Mouse (Mus musculus) granulocyte monocyte progenitor cell, adult 5-6 weeks (primary cell): ENCODE data around the gene Rtn4r. TPM values are rescaled to one million over a fixed set of nuclear protein-coding genes. Genes with fewer than 3 reads are reported as not detected.

Experiments
- ATAC-seq: replicated peaks from 2 replicates; pipeline ENCODE4 v1.8.0; 2016; ENCODE audit warnings: mild to moderate bottlenecking, moderate TSS enrichment, inconsistent platforms; ENCODE audit not compliant: poor library complexity, severe bottlenecking
- total RNA-seq, 2 experiments: library from RNA; stranded (forward) in 1 of 2; stranded (reverse) in 1 of 2; fragments of 200-712, 200-1000 nt in 1 of 2; fragments of >200 nt in 1 of 2; fragmentation: Nextera tagmentation in 1 of 2; gene quantifications; 2 replicates each; pipeline ENCODE4 v1.2.3; 2014 to 2017

The Rtn4r gene
- total RNA-seq, 2 experiments from 2014 or later, result 2.9 to 4.5 TPM

DNA sequence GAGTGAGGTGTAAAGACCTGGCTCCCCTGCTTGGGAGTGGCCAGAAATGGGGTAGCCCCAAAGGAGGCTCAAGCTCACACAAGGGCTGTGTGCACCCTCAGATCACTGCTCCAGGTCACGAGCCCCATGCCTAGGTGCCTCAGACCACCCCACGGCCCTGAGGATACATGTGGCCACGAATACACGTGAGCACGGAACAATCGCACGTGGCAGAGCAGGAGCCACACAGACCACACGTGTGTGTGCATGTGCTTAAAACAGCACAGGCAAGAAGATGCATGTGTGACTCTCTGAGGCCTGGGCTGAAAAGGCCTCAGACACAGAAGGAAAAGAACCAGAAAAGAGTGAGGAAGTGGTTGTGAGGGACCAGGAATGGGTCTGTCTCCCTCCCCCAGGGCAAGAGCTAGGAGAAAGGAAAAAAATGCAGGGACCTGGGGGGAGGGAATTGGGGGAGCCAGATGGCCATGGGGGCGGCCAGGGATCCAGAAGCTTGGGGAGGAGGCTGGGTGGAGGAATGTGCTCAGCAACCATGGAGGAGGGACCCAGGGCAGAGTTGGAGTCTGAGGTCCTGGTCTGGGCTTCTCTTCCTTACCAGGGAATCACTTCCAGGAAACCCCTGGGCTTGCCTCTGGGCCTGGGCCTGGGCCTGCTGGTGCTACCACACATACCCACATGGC lies 25.5 kb downstream of the Rtn4r start:
- ATAC-seq, result no peak

DNA sequence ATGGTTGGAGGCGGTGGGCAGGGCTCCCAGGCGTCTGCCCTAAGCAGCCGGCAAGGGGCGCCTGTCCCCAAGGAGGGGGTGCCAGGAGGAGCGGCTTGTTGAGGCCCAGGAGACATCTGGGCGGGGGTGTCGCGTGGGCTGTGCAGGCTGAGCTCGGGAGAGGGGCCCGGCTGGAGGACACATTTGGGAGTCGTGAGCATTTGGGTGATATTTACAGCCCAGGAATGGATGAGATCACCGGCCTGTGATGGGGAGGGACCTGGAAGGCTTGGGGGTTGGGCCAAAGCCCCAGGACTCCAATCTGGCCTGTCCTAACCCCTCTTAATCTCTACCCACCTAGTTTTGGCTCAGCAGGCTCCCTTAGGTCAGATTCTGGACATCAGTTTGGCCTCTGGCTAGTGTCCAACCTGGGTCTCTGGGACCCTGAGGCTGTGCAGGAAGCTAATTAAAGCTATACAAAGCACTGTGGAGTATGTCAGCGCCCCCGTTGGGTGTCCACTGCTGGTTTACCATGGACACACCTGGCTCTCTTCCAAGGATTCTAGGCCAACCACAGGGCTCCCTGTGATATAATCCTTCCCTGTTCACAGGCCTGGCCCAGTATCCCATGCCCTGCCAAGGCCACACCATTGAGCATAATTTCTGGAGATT lies 27.2 kb downstream of the Rtn4r start:
- no peak for ATAC-seq

DNA sequence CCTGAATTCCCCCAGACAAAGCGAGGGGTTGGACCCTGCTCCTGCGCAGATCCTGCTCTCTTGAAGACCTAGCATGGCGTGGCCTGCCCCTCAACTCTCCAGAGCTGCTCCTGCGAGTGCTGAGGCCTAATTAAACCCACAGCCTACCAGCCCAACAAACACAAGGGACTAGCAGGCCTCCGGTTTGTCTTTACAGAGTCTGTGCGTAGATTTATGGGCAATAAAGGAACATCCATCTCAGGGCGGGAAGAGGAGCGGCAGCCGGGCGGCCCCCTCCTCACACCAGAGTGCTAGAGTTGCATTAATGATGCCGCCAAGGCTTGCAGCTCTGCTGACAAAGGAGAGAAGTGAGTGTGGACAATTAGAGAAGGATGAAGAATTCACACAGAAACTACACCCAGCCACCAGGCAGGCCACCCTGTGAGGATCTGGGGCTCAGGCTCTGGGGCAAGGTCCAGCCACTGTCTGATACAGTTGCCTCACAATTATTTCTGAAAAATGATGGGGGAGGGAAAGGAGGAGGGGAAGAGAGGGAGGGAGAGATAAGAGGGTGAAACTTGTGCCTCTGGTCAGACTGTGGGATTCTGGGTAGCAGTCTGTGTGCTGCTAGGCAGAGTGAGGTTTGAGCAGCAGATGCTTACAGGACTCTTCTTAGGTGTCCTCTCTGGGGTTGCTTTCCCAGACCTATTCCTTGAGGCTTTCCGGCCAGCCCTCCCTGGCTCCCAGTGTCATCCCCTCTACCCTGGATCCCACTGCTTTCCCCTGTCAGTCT lies 29.3 kb downstream of the Rtn4r start:
- no peak for ATAC-seq

DNA sequence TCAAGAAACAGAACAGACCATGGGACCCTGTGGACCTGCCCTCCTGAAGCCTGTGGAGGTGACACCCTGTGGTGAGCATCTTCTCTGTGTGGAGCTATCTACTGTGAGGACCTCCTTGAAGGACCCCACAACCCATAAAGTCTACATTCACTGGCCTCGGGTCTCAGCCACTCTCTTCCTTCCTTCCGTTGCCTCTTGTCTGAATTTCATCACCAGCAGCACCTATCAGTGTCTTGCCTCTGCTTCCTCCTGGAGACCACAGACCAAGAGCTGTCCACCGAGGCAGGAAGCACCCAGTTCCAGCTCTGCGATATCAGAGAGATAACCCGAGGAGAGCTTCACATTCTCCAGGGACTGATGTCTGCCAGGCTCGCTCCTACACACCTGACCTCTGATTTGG lies 31.8 kb downstream of the Rtn4r start:
- ATAC-seq, result peak; percentile 78

DNA sequence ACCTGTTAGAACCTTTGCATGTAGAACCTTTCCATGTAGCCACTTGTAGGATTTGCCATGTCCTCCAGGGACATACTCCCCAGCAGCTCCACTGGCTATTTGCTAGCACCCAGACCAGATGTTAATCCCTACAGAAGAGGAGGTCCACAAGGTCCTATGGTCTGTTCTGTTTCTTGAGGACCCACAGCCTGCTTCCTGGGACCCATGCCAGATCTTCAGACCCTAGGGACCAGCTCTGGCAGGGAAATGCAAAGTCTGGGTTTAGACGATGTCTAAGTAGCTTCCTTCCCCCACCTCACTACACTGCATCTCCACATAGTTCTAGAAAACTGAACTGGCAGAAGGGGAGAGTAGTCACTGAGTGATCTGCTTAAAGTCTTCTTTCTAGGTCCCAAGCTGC lies 32.3 kb downstream of the Rtn4r start:
- ATAC-seq, result no peak

DNA sequence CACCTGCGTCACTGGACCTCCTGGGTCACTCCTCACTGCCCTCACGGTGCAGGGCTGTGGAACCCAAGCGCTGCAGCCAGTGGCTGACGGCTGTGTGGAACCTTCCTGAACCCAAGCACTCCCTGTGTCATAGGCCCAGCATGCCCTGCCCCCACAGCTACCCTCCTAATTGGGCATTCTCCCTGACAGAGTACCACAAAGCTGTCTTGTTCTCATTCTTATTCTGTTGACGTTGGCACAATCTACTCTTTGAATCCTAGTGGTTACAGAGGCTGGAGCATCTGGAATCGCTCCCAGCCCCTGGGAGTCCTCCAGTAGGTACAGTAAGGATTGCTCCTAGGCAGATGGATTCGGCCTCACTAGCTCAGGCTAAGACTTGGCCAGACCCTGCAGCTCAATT lies 33.1 kb downstream of the Rtn4r start:
- ATAC-seq, result no peak

DNA sequence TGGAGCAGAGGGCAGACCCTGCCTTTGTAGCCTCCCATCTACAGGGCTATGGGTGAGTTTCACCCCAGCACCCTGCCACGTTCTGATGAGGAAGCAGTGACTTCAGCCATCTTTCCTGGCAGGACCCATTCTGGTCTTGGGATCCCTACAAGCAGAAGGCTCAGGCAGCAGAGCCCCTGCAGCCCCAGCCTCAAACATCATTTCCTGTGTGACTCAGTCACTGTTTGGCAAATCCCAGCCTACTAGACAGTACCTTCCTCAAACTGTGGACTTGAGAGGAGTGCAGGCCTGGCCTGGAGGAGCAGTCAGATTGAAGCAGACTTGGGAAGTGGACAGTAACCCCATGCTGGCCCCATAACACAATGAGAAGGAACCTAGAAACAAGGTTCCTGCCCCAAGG lies 33.7 kb downstream of the Rtn4r start:
- ATAC-seq, result peak; percentile 70

DNA sequence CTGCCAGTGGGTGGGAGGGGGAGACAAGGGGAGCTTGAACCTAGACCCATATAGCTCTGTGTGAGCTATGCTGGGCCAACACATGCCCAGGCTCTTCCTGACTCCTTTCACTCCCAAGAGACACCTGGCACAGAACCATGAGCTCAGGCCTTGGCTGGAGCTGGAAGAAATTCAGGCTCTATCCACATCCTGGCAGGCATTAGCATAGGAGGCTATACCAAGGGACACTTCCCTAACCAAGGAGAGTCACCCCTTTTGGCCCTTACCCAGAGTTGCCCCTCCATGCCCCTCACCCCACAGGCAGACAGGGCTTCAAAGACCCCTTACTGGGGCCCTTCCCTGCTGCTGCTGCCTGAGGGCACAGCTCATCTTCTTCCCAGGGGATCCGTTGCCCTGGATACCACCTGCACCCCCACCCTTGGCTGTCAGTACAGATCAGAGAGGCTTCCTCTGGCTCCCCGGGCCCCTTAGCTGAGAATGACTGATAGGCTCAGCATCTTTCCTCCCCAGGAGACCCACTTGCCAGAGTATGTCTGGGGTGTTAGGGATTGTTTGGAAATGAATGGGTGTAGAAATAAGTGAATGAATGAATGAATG lies 37.3 kb downstream of the Rtn4r start:
- no peak for ATAC-seq

DNA sequence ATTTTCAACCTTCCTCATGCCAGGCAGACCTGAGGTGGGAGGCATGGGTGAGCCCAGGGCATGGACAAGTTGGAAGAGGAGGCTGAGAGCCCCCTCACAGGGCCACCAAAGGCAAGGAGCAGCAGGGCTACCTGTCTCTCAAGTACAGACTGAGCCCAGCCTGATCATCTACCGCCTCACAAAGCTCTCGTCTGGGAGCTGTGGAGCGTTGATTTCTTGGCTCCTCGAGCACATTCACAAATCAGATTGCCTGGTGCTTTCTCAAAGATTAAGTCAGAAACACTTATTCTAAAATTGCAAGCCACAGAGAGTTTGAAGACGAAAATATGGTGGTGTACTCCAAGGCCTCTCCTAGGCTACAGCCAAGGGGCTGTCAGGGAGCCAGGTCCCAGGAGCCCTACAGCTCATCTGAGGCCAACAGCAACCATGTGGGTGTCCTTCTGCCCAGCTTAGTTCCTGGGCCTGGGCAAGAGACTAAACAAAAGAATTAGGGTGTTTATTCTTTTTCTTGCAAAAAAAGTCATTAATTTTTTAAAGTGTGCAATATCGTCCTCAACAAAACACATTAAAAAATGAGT lies 39.3 kb downstream of the Rtn4r start:
- ATAC-seq, result no peak

DNA sequence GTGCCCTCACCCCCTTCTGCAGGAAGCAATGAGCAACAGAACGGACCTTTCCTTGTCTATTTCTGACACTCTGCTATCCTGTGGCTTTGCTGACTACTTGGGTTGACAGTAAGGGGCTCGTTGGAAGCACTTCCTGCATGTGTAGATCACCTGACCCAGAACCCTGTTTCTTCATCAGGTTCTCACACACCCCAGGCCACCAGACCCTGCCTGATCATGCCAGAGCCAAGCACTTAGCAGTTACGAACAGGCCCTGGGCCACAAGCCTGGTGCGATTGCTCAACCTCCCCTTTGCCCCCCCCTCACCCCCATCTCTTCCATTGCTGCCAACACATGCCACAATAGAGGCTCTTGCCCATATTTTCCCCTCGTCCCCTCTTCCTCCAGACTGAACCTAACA lies 41.7 kb downstream of the Rtn4r start:
- ATAC-seq, result peak; percentile 82

DNA sequence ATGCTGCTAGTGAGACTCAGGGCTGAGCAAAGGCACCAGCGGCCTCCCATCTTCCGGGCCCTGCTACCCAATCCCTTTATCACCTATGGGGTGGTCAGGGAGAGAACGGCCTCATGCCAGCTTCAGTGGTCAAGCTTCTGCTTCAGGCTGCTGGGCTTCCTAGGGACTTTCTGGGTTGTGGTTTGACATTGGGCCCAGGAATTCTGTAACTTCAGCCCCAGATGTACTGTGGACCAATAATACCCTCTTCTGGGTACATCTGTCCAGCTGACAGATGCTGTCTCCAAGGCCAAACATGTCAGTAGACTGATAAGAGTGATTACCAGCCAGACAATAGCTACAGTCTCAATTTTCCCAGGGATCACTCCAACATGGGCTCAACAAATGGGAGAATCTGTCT lies 42.3 kb downstream of the Rtn4r start:
- ATAC-seq, result no peak

DNA sequence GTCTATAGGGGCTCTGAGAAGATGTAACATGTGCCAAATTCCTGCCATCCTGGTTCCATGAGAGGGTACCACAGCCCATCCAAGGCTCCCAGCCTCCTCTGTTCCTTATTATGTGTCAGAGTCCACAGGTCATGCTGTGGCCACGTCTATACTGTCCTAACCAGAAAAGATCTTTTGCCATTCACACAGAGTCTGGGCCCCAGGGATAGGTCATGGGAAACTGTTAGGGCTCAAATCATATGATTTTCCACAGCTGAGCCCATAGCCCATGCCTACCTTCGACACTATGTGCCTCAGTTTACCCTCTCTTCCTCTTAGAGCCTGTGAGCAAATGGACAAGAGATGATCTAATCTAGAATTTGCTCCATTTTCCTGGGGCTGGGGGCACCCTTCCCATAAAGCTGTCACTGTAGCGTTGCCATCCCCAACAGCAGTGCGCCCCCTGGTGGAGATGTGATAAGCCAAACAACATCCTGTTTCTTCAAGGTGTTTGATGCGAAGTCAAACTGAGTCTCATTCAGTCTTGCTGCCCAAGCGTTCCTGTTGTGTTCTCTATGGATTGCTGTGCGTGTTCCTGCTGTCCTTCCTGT lies 44.9 kb downstream of the Rtn4r start:
- peak; percentile 32 for ATAC-seq

DNA sequence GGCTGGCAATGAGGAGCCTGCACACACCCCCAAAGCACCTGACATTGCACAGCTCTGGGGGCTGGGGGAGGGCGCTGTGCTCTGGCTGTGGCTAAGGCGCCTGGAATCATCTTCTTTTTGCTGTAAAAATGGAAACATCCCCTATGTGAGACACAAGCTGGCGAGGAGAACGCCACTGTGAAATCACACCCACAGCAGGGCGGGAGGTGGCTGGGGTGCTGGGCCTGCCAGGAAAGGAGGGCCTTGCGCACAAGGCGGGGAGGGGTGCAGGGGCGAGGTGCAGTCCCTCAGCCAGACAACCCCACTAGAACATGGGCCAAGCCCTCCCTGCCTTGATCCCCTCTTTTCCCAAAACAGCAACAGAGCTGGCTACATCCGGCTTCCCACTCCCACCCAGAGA lies 45.8 kb downstream of the Rtn4r start:
- ATAC-seq, result no peak

DNA sequence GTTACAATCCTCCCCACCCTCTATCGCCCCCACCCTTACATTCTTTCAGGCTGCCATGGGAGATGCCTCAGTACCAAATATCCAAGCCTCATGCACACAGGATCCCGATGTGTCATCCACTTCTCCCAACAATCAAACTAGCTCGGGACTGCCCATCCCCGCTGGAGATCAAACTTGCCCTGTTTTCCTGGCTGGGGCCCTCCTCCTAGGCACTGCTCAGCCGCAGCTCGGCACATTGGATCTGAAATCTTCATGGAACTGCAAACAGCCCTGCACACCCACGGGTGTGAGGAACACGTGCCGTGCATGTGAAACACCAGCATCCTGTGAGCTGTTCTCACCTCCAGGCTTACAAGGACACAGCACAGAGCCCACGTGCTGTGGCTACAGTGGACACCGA lies 46.3 kb downstream of the Rtn4r start:
- no peak for ATAC-seq

DNA sequence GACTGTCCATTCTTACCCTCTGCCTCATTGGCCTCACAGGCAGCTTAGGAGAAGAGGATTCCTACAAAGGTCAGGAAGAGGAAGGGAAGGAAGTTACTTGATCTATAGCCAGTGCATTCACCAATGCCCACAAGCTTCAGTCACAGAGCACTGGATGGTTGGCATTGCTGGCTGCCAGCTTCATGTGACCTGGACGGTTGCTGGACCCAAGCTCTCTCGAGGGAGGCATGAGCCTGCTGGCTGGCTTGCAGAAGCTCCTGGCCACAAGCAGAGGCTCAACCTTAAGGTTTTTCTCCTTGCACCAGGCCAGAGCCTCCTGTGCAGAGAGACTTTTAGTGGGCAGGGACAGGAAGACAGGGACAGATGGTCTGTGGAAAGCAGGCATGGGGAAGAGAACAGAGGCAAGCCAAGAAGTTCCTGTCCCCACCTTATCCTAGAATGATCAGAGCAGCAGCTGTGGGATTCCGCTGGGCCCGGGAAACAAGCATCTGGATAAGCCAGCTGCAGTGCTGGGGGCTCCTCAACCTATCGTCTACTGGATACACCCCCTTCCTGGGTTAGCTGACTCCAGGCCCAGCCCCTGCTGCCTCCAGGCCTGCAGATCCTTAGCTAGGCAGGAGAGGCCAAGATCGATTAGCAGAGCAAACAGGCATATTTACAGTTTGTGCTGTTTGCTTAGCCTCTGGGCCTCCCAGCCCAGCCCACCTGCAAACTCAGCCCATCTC lies 48.5 kb downstream of the Rtn4r start:
- peak; percentile 29 for ATAC-seq

DNA sequence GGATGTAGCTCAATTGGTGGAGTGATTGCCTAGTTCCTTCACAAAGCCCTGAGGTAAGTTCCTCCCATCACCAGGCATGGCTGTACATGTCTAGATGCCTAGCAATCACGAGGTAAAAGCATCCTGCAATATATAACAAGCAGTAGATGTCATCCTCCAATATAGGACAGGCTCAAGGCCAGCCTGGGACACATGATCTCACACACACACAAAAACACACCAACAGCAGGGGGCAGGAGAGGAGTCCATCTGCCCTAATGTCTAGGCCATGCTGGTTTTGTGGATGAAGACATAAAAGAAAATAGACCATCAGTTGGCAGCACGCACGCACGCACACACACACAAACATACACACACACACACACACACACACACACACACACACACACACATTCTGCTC lies 49.3 kb downstream of the Rtn4r start:
- ATAC-seq, result no peak

DNA sequence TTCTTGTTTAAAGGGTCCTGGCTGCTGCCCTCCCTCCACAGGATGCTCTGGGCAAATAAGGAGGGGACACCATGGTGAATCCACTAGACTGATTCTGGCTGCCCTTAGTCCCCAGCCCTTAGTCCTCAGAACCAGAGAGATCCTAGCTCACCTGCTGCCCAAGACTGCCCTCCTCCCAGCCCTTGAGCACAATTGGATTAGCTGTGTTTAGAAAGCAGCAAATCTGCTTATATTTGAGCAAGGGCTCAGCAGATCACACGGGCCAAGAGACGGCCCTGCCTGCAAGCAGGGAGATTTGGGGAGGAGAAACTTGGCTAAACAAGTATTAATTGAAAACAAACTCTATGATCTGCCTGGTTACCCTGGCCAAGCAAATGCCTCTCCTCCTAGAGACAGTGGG lies 52.1 kb downstream of the Rtn4r start:
- no peak for ATAC-seq

DNA sequence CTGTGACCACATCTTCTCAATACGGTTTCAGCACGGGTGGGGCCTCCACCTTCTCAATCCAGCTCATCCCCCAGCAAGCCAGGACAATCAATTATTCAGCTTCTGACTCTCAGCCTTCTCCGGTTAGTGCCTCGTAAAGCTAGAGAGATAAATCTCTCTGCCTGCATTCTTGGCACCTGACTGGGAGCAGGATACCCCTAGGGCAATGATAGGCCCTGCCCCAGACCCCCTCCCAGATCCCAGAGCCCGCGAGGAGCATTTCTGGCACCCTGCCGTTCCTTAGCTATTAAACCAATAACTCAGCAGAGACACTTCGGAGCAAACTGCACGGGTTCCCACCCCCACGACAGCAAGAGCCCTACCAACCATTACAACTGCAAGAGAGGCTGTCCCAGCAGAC lies 54.0 kb downstream of the Rtn4r start:
- no peak for ATAC-seq

DNA sequence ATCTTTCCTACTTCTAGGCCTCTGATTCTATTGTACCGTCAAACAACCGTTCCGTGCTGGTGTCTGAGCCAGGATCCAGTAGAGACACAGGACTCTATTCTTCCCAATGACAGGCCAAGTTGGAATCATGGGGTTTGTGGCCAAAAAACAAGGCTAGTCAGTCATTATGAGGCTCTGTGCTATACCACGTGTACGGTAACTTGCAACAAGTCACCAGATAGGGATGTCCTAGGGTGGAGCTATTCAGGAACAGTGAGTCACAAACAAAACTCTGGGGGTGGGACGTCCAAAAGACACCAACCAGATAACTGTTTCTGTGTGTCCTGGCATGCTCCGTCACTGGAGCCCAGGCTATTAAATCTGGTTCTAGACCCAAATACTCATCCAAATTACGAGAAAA lies 55.3 kb downstream of the Rtn4r start:
- no peak for ATAC-seq
